Mouse (Mus musculus): ENCODE results near the gene Adgre5.

DNA sequence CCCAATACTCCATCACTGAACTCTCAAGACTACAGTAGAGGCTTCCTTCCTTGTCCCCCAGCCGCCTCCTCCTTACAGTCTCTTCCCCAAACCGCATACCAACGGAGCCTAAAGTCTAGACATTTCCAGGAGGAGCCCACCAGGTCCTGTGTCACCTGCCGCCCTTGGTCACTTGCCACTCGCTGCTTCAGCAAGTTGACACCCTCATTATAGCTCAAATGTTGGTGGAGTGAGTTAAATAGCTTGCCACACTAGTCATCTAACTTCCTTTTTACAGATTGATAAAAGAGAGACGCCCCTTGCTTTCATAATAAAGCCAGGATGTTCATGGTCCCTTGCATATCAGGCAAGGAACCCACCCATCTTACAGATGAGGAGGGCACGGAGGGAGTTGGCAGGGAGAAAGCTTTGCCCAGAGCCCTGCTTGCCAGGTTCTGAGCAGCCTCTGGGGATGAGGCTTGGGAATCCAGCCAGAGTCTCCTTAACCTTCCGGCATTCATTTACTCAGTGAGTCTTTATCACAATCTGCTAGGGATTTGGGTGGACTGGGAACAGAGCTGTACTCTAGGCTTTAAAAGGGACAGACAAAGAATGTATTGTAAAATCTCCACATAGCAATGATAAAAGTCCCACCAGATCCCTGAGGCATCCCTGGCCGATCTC, 40.6 kb downstream of the Adgre5 start:
- TF ChIP-seq CTCF (conservative IDR thresholded peaks at IDR 0.05; ENCODE audit: low read length) (no peak), POU5F1 (IDR thresholded peaks at IDR 0.05; ENCODE audit: borderline replicate concordance, low read length) (no peak), NANOG (IDR thresholded peaks at IDR 0.05; ENCODE audit: borderline replicate concordance, low read length) (no peak)
